Mouse (Mus musculus): ENCODE results near the gene Tns3.

Gene Tns3

DNA sequence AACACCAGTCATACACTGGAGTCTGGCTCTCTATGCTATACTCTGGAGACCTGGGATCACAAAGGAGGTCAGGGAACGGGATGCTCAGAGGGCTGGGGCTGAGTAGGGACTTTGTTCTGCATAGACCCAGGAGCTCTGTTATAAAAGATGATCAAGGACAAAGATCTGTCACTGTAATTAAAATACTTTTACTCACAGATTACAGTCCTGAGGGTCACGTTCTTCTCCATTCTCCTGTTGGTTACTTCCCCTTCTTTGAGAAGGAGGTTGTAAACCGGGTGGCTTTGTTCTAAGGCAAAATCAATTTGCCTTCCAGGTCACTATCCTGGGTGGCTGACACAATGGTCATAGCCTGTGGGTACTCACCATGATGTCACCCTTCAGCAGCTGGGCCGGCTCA lies 133.8 kb downstream of the Tns3 start:
- no peak for DNase-seq (ENCODE audit: low read depth, low spot score)

GRCm38 (mm10) chr11:8530036-8530435 lies 134.3 kb downstream of the Tns3 start:
- no peak for DNase-seq (ENCODE audit: low read depth, low spot score)

- no peak for DNase-seq (ENCODE audit: low read depth, low spot score)
Measured at GRCm38 (mm10) chr11:8525463-8526145, 138.7 kb downstream of the Tns3 start.

- DNase-seq (ENCODE audit: low read depth, low spot score): peak; percentile 79
Measured at GRCm38 (mm10) chr11:8523344-8524126, 140.8 kb downstream of the Tns3 start.

DNA sequence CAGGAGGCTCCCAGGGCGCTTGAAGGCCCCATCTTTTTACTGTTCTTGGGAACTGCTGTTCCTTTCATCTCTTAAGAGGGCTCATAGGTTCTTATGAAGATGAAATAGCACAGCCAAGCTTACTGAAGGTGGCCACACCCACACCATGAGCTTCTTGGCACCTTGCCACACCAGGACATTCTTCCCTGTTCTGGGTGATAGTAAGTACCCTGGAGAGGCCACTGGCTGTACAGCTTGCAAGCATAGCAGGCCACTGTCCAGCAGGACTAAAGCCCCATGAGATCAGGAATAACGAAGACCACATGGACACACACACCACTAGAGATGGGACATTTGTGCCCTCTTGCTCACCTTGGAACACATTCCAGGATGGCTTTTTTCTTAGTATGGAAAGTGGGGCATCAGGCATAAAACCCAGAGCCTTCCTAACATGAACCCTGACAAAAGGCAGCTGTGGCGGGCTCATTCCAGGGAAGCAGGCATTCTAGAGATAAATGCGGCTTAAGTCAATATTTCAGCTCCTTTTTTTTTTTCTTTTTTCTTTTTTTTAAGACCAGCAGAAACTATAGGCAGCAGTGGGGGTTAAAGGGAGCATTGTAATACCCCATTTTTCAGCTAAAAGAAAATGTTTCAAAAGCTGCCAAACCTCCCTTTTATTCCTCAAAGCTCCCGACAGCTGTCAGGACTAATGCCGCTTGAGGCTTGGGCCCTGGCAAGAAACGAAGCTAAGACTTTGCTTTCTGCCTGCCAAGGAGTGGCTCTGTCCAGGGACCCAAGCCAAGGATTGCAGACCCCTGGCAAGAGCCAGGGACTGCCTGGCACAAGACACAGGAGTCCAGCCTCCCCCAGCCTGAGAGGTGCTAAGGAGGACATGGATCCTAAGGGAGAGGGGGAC lies 150.7 kb downstream of the Tns3 start:
- peak; percentile 35 for DNase-seq (ENCODE audit: low read depth, low spot score)

DNA sequence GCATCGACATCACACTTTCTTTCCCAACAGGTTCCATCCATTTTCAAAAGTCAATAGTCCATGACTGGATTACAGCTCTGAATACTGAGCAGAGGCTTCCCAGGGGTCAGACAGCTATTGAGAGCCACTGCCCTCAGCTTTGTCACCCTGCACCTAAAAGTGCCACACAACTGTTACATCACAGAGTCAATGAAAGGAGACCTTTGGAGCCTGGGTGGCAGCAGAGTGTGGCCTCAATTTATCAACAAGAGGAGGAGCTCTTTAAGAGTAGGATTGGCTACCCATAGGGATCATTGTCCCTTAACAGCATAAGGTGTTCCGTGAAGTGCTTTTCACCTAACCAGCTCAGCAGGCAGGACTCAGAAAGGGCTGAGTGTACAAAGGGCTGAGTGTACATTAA lies 154.0 kb downstream of the Tns3 start:
- DNase-seq (ENCODE audit: low read depth, low spot score): no peak

GRCm38 (mm10) chr11:8509614-8510013 lies 154.7 kb downstream of the Tns3 start:
- DNase-seq (ENCODE audit: low read depth, low spot score): no peak

GRCm38 (mm10) chr11:8503735-8504134 lies 160.6 kb downstream of the Tns3 start:
- peak; percentile 53 for DNase-seq (ENCODE audit: low read depth, low spot score)

GRCm38 (mm10) chr11:8500855-8501254 lies 163.5 kb downstream of the Tns3 start:
- no peak for DNase-seq (ENCODE audit: low read depth, low spot score)

DNA sequence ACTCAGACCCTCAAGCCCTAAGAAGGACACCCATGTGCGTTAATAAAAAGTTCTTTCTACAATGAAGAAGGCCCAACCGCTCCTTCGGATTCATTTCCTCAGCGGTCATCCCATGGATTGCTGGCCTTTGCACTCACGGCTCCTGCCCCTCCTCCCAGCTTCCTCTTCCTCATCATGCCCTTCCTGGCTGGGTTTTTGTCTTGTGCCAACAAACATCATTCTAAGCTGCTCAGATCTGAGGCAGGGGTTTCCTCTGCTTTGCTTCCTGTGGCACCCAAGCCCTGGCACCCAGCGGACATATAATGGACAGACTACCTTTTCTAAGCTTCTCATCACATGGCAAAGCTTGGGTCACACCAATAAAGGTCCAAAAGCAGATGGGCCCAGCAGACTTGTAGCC lies 167.2 kb downstream of the Tns3 start:
- no peak for DNase-seq (ENCODE audit: low read depth, low spot score)

- DNase-seq (ENCODE audit: low read depth, low spot score): no peak
Measured at GRCm38 (mm10) chr11:8496686-8497085, 167.6 kb downstream of the Tns3 start.

DNA sequence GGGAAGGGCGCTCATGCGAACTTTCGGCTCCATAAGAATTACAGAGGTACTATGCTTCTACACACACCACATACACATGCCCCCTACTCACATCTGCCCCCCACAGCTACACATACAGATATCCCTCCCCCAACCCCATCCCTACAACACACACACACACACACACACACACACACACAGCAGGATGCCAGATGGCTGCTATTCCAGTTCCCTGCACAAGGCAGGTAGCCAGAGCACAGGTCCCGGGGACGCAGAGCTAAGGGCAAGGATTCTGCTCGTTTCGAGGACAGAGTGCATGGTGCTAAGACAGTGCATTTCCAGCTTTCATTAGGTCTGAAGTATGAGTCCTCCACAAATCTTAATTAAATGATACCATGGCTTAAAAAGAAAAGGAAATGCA lies 168.5 kb downstream of the Tns3 start:
- no peak for DNase-seq (ENCODE audit: low read depth, low spot score)

- DNase-seq (ENCODE audit: low read depth, low spot score): no peak
Measured at GRCm38 (mm10) chr11:8495036-8495435, 169.3 kb downstream of the Tns3 start.

DNA sequence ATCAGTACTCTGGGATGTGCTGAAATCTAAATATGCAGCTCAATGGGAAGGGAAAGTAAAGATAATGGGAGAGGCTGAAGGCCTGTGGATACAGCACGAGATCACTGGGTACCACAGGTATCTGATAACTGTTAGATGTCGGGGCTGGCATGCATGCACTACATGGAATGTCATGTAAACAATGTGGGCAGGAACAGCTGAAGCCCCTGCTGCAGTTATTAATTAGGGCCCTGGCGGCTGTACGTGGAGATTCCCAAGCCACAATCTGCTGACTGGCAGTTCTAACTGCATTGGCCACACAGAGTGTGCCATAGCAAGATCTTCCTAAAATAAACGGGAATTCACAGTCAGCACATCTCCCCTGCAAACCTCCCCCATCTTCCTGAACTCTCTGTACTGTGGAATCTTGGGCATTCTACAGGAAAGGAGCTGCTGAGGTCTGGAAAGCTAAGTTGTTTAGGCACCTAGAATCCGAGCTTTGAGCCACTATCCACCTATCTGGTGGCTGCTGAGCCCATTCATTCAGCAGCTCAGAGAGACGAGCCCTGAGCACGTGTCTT lies 170.3 kb downstream of the Tns3 start:
- no peak for DNase-seq (ENCODE audit: low read depth, low spot score)

DNA sequence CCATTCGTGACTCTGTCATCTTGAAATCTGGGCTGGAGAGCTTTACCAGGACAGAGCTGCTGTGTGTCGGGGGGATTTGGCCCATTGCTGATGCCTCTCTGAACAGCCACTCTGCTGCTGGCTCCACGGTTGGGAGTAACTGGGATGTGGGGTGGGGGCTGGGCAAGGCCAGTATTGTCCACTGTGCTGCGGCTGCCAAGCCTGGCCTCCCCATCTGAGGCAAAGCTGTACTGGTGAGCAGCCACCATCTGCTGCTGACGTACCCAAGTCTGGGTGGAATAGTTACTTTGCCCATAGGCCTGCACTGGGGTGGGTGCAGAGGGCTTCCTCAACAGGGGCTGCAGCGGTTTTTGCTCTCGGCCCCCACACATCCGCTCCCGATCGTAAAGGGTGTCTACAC lies 172.0 kb downstream of the Tns3 start:
- no peak for DNase-seq (ENCODE audit: low read depth, low spot score)

DNA sequence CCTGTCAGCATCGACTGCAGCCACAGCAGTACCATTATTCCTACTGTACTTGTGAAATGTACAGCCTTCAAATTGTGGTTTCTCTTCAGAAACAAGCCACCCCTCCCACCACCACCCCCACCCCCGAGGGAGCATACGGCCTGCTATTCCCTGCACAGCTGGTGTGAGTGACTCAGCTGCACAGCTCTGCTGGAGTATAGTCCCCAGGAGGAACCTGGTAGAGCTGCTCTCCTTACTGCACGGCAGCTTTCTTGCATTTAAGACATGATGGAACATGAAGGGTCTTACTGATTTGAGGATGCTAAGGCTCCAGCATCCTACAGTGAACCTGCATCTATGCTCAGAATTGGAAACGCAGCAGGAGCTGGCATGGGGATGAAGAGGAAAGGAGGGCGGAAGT lies 176.1 kb downstream of the Tns3 start:
- no peak for DNase-seq (ENCODE audit: low read depth, low spot score)

GRCm38 (mm10) chr11:8486552-8486951 lies 177.8 kb downstream of the Tns3 start:
- no peak for DNase-seq (ENCODE audit: low read depth, low spot score)

DNA sequence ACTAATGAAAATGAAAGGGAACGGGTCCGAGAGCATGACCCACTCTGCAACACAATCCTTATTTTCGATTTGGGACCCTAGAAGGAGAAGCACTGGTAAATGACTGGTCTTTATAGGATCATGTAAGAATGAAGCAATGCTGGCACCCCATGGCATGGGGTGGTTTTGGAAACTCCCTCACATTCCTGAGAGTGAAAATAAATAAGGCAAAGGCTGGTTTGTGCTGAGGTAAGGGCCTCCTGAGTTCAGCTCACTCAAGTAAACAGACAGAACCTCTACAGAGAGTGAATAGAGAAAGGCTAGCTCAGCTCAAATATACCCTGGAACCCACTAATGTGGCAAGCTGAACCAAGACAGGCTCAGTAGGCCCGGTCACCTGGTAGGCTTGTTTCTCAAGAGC lies 179.8 kb downstream of the Tns3 start:
- DNase-seq (ENCODE audit: low read depth, low spot score): no peak

DNA sequence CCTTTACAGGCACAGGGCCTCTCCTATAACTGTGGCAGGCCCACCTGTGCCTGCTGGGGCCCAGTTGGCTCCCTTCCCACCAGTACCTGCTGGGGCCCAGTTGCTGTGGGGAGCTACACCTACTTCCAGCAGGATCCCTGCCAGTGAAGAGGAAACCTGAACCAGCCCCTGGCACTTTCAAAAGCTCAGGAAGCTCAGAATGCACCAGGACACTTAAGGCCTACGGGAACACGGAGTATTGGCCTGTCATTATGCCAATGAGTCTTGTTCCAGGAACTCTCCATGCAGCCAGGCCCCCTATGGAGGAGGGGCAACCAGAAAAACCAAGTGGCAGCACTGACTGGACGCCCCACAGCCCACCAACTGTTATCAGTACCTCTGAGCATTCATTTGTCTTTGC lies 181.6 kb downstream of the Tns3 start:
- no peak for DNase-seq (ENCODE audit: low read depth, low spot score)

DNA sequence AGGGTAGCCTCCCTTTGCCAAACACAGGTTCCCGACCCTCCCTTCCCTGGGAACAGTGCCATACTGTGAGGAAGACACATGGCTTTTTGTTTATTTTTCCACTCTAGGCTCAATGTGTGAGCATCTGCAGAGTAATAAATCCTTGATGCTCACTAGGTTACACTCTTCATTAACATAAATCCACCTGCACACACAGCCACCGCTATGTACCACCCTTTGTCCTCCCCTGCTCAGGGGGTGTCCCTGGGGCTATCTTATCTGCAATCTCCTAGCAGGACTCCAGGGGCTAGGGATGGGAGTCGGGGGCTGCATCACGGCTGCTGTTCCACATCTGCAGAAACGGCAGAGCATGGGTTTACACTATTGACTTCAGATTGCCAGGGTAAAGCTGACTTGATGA lies 182.4 kb downstream of the Tns3 start:
- no peak for DNase-seq (ENCODE audit: low read depth, low spot score)

- no peak for DNase-seq (ENCODE audit: low read depth, low spot score)
Measured at GRCm38 (mm10) chr11:8481529-8481928, 182.8 kb downstream of the Tns3 start.

- DNase-seq (ENCODE audit: low read depth, low spot score): no peak
Measured at GRCm38 (mm10) chr11:8479858-8480257, 184.5 kb downstream of the Tns3 start.
